Mouse (Mus musculus) lung, adult 2 months (tissue): ENCODE measurements around the gene Slc16a9. TPM values are rescaled to one million over a fixed set of nuclear protein-coding genes. Genes with fewer than 3 reads are reported as not detected.

ENCODE experiments used
- DNase-seq: peaks from one replicate; pipeline ENCODE4 v3.0.0; 2022
- H3K4me1 ChIP-seq: fragments of 200-500 bp; 2 replicates; pipeline ENCODE4 v1.6.1; 2011; ENCODE audit warnings: low read length; ENCODE audit not compliant: control insufficient read depth, insufficient read depth
- H3K4me3 ChIP-seq: fragments of 200-500 bp; replicated peaks from 2 replicates; pipeline ENCODE3; 2011; ENCODE audit warnings: low read depth, mild to moderate bottlenecking, control low read depth, low read length; ENCODE audit errors: extremely low read depth
- CTCF ChIP-seq: fragments of 200-500 bp; IDR thresholded peaks from 2 replicates; pipeline ENCODE4 v1.5.1; 2011; ENCODE audit warnings: mild to moderate bottlenecking, low read length, control low read depth; ENCODE audit not compliant: insufficient read depth
- POLR2A ChIP-seq: fragments of 200-500 bp; IDR thresholded peaks from 2 replicates; pipeline ENCODE4 v1.6.1; 2011; ENCODE audit warnings: low read depth, mild to moderate bottlenecking, control low read depth, low read length, borderline replicate concordance; ENCODE audit errors: extremely low read depth
- WGBS: fragments of 180-500 bp; shearing (Covaris S2); methylation state at CpG from one replicate; pipeline ENCODE4 v1.1.7; 2018; 5-methylcytosine and 5-hydroxymethylcytosine counted together
- polyA plus RNA-seq: library from polyadenylated mRNA; depleted of rRNA; stranded (reverse); fragments of >200 nt; gene quantifications from 2 replicates; pipeline ENCODE4 v1.2.3, GENCODE M21; 2012; rRNA removed

Gene Slc16a9
- polyA plus RNA-seq: 47.8 and 53.2 TPM in 2 replicates

GRCm38 (mm10) chr10:70244921-70245558, at the start of gene Slc16a9:
Gene Slc16a9, plus strand, starts transcription at chr10:70245100.
- under 1% methylated on average over 54 of the region's 54 CpGs for WGBS
- H3K4me1 ChIP-seq: peaks cover 5% of the 10 kb centered on the region
- DNase-seq: peak; percentile 63

GRCm38 (mm10) chr10:70195279-70195678, 49.6 kb upstream of the Slc16a9 start:
- TF ChIP-seq CTCF (no peak), POLR2A (no peak)
- no peak for DNase-seq
- Histone ChIP-seq H3K4me3 (no peak overlapping the region), H3K4me1 (peaks cover 18% of the 10 kb centered on the region)
- 56% methylated on average over 7 of the region's 7 CpGs for WGBS

More at GRCm38 (mm10) chr10:70244921-70245558, at the start of gene Slc16a9:
- peak within 1 kb of the TSS; percentile 88 for H3K4me3 ChIP-seq
- peak; percentile 51; the same call in 1 of the 2 replicates for TF ChIP-seq POLR2A
- TF ChIP-seq CTCF: no peak

GRCm38 (mm10) chr10:70195786-70196185, 49.1 kb upstream of the Slc16a9 start:
- TF ChIP-seq CTCF (peak; percentile 71), POLR2A (no peak)
- DNase-seq: no peak
- WGBS: 48% methylated on average over 7 of the region's 7 CpGs
- Histone ChIP-seq H3K4me3 (no peak overlapping the region), H3K4me1 (peaks cover 18% of the 10 kb centered on the region)

- 71% methylated on average over 6 of the region's 6 CpGs for WGBS
- H3K4me3 ChIP-seq: no peak overlapping the region
- no peak for TF ChIP-seq POLR2A
- TF ChIP-seq CTCF: no peak
- H3K4me1 ChIP-seq: peaks cover 18% of the 10 kb centered on the region
- no peak for DNase-seq
Observed at GRCm38 (mm10) chr10:70196666-70197065, 48.2 kb upstream of the Slc16a9 start.

- peaks cover 18% of the 10 kb centered on the region for H3K4me1 ChIP-seq
- no peak overlapping the region for H3K4me3 ChIP-seq
- TF ChIP-seq CTCF: no peak
- TF ChIP-seq POLR2A: no peak
- whole genome bisulfite sequencing: 58% methylated on average over 2 of the region's 2 CpGs
- no peak for DNase-seq
Observed at GRCm38 (mm10) chr10:70197601-70198000, 47.3 kb upstream of the Slc16a9 start.

GRCm38 (mm10) chr10:70198012-70198411, 46.9 kb upstream of the Slc16a9 start:
- H3K4me1 ChIP-seq: peaks cover 18% of the 10 kb centered on the region
- DNase-seq: no peak
- WGBS: 39% methylated on average over 6 of the region's 6 CpGs
- H3K4me3 ChIP-seq: no peak overlapping the region
- no peak for TF ChIP-seq POLR2A
- no peak for TF ChIP-seq CTCF

GRCm38 (mm10) chr10:70198951-70199463, 45.9 kb upstream of the Slc16a9 start:
- Histone ChIP-seq H3K4me3 (no peak overlapping the region), H3K4me1 (peaks cover 18% of the 10 kb centered on the region)
- 83% methylated on average over 7 of the region's 7 CpGs for WGBS
- TF ChIP-seq POLR2A (no peak), CTCF (no peak)
- DNase-seq: no peak

GRCm38 (mm10) chr10:70199466-70200210, 45.3 kb upstream of the Slc16a9 start:
- no peak for DNase-seq
- WGBS: 75% methylated on average over 6 of the region's 6 CpGs
- peaks cover 18% of the 10 kb centered on the region for H3K4me1 ChIP-seq
- H3K4me3 ChIP-seq: no peak overlapping the region
- TF ChIP-seq POLR2A (no peak), CTCF (no peak)

- Histone ChIP-seq H3K4me3 (no peak overlapping the region), H3K4me1 (peaks cover 20% of the 10 kb centered on the region)
- TF ChIP-seq CTCF: no peak
- no peak for TF ChIP-seq POLR2A
- 52% methylated on average over 12 of the region's 12 CpGs for WGBS
- no peak for DNase-seq
Observed at GRCm38 (mm10) chr10:70200889-70201500, 43.9 kb upstream of the Slc16a9 start.
